Mouse (Mus musculus) testis, postnatal 10 days (tissue): ENCODE results near the gene Unc5a.

ENCODE experiments used
- DNase-seq: peaks from one replicate; pipeline ENCODE4 v3.0.0; 2021; ENCODE audit warnings: low spot score

Unc5a gene

GRCm38 (mm10) chr13:54948531-54949493 is at the start of gene Unc5a:
TSS of gene Unc5a (plus strand) at chr13:54949411.
- no peak for DNase-seq

DNA sequence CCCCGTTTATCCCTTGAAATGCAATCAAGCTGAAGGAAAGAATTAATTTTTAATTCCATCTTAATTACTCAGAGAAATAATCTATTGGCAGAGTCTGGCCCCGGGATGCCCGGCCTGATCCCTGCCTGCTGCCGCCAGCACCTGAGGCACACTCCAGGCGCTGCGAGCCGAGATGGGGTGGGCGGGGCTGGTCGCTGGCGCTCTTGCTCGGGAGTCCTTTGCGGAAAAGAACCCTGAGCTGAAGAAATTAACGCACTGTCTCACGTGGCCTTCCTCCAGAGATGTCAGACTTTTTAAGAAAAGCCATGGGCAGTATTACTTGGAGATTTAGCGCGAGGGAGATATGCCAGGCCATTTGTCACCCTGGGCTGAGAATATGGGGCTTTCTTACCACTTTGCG is 37.2 kb upstream of the Unc5a start:
- DNase-seq, result no peak

GRCm38 (mm10) chr13:54912894-54913621 is 36.2 kb upstream of the Unc5a start:
- DNase-seq, result no peak

DNA sequence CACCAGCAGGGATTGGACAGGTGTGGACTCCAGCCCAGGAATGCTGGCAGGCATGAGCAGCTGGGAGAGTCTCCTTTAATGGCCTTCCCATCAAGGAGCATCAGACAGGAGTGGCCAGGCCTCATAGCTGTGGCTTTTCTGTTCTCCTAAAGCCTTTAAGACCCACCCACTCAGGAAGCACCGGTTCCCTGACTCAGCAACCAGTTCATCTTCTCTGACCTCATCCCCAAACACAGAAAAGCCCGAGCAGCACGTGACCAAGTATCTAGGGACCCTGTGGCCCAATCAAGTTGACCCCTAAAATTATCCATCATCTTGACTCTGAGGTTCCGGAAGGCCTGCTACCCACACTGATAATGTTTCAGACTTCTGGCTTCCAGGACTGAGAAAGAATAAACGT is 32.6 kb upstream of the Unc5a start:
- DNase-seq, result no peak

DNA sequence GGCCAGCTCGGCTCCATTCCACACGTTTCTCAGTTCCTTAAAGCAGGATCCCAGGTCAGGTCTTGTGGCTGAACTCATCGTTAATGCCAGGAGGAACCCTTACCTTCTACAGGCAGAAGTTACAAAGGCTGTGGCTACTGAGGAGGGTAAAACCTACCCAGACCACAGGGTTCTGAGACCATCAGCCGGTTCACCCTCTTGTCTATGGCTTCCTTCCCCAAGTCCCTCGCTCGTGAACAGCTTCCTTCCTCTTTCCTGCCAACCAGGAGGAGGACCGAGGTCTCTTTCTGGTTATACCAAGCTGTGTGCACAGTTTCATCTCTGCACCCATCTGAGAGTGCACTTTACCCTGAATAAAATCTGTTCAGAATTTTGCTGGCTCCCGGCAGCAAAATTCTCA is 30.3 kb upstream of the Unc5a start:
- no peak for DNase-seq

GRCm38 (mm10) chr13:54919666-54920065 is 29.5 kb upstream of the Unc5a start:
- no peak for DNase-seq

DNA sequence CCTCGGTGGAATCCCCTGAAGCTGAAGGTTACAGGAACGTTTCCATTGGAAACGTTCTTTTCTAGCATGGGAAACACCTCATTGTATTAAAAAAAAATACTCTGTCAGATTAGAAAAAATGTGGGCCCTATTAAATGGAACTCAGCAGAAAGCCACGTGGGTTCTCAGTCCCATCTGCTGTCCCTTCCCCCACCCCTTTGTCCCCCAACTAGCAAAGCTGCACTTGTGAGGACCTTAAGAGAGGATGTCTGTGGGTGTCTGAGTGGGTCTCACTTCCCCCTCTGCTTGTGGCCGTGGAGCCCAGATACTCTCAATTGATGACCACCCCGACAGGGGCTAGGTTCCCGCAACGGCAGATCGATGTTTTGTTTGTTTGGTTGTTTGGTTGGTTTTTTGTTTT is 27.5 kb upstream of the Unc5a start:
- no peak for DNase-seq

GRCm38 (mm10) chr13:54923705-54924104 is 25.5 kb upstream of the Unc5a start:
- DNase-seq, result no peak

GRCm38 (mm10) chr13:54925466-54925865 is 23.7 kb upstream of the Unc5a start:
- DNase-seq, result no peak

DNA sequence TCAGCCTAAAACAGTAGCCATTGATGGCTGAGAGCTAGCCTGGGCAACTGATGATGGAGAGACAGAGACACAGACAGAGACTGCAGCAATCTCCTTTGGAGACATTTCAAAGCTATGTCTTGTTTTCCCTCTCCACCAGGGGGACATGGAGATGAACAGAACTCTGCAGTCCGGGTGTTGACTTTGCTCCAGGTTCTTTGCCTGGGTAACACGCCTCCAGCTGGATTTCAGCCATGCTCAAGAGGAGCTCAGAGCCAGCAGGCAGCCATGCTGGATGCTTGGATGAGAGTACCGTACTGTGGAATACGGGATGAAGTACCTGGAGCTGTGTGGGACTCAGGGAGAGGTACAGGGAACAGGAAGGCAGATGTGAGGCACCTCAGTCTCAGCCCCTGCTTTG is 22.6 kb upstream of the Unc5a start:
- no peak for DNase-seq

DNA sequence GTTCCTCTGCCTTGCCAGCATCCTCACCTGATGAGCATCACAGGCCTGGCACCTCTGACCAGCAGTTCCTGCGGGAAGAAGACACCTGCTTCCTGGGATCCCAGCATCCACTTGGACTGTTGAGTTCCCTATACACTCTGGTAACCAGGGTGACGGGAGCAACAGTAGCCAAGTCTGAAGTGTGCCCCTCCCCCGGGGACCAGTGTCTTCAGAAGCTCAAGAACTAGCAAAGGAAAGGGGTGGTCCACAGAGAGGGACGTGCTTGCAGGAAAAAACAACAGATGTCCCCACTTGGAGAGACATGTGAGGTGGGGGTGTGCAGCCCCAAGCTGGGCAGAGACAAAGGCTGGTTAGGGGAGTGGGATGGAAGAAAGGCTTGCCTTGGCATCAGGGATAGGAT is 19.1 kb upstream of the Unc5a start:
- DNase-seq, result no peak

DNA sequence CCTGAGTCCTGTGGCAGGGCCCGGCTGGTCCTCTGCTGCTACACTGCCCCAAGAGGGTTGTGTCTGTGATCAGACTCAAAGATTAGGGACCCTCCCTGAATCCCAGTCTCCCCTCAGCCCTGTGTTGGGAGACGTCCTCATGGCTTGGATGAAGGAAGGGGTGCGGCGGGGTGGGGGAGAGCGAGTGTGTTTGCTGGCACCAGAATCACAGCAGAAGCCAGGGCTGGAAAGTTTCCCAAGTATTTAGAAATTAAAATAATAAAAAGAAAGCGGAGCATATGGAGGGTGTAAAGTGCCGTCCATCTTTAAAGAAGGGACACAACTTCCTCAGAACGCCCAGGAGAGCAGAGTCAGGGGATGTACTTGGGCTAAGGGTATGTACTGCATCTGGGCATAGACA is 14.3 kb upstream of the Unc5a start:
- no peak for DNase-seq

DNA sequence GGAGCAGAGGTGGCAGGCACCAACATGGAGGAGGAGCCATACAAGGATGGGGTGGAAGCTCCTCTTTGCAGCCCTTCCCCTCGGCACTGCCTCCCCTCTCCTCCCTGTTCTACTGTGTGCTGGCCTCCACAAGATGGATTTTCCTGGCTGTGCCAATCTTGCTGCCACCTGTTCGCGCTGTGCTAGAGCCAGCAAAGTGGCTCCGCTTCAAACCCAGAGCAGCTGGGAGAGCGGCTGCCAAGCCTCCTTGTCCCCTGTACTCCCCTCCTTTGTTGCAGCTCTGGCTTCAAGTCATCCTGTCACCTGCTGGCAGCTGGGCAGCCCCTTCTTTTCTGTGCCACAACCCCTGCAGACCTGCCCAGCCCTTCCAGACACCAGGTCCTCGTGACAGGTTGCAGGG is 13.0 kb upstream of the Unc5a start:
- no peak for DNase-seq

DNA sequence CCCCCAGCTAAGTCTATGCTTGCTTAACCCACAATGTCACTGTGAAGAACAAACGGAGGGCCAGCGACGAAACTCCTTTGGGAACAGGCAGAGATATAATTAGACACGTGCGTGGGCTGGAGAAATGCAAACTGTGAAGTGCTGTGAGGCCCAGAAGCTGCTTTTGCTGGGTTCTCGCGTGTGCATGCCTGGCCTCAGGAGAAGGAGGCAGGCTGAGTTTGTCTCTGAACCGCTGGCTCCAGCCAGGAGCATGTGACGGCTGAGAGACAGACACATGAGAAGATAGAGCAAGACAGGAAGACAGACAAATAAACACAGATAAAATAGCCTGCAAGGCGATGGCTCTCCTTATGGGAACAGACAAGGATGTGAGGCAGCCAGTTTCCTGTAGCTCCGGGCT is 11.3 kb upstream of the Unc5a start:
- no peak for DNase-seq

DNA sequence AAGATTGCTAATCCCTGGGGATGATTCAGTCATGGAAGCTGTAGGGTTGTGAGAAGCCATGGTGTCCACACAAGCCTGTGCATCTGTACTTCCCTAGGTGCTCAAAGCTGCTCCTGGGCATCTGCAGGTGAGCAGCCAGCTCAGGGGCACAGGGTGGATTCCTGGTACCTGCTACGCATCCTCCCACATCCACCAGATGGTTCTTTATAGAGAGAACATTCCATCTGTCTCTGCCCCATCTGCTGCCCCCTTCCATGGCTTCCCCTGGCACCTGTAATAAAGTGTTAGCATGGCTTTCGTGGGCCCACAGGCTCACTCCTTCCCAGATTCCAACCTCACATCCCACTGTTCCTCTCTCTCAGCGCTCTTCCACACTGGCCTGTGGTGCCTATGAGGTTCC is 10.7 kb upstream of the Unc5a start:
- no peak for DNase-seq

GRCm38 (mm10) chr13:54944411-54945157 is 4.6 kb upstream of the Unc5a start:
- no peak for DNase-seq

DNA sequence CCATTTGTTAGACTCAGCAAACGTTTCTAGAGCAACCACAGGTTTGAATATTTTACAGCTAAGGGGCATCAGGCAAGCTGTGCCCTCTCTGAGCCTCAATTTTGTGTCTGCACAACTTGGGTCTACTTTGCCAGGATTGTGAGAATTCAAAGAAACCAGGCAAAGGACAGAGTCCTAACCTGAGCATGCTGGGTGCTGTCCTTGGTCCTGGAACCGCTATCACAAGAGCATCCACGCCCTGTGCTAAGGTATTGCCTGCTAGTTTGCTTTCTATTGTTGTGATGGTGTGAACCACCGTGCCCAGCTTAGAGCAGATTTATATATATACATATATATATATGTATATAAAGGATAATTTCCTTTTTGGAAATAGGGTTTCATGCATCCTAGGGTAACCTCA is 3.9 kb upstream of the Unc5a start:
- DNase-seq, result peak; percentile 73

- DNase-seq, result no peak
Measured at GRCm38 (mm10) chr13:54946406-54946805, 2.8 kb upstream of the Unc5a start.

- no peak for DNase-seq
Measured at GRCm38 (mm10) chr13:54949592-54949991, 381 bp downstream of the Unc5a start.

GRCm38 (mm10) chr13:54950131-54950530 is 920 bp downstream of the Unc5a start:
- DNase-seq, result no peak

DNA sequence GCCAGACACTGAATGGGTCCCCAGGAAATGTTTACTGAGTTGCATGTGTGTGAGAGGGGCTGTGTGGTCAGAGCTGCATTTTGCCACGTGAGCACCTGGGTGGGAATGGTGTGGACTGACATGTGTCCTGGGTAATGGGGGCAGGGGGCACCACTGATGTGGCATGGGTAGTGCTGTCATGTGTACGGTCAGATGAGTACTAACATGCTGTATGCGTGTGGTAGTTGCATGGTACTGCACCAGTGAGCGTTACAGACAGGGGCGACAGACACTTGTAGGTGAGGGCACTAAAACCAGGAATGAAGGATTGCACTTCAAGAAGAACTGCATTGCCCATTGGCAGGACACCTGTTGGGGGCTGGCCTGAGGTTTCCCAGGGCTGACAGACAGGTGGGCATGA is 2.0 kb downstream of the Unc5a start:
- DNase-seq, result no peak

GRCm38 (mm10) chr13:54954745-54955144 is 5.5 kb downstream of the Unc5a start:
- DNase-seq, result no peak
